Mouse (Mus musculus) retina, postnatal 1 day (tissue): ENCODE data around the gene Rab11fip5.

Experiments used
- DNase-seq: peaks from one replicate; pipeline ENCODE4 v3.0.0-alpha.2; 2012

Gene Rab11fip5

DNA sequence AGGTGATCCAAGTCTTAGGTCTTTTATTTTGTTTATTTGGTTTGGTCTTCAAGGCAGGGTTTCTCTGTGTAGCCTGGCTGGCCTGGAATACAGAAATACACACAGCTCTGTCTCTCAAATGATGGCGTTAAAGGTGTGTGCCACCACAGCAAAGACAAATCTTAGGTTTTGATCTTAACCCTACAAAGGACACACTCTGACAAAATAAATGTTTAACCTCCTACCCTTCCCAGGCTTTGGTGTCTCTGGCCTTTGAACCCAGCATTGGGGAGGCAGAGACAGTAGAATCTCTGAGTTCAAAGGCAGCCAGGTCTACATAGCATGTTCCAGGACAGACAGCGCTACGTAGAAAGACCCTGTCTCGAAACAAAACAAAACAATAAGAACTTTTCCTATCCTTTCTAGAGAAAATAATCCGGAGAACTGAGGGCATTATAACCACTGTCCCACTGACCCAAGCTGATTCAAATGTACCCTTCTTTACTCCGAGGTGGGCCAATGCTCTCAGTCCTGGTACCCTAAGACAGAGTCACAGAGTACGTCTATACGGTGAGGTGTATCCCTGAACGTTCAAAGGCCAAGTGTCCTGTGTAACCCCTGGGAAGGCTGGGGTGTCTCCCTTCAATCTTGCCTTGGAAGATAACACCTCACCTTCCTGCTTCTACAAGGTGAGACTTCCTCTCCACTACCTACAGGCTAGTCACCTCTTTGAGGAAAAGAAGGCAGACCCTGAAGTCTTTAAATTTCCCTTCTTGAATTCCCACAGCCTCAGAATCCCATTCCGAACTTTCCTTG, 1.2 kb downstream of the Rab11fip5 start:
- DNase-seq: no peak

DNA sequence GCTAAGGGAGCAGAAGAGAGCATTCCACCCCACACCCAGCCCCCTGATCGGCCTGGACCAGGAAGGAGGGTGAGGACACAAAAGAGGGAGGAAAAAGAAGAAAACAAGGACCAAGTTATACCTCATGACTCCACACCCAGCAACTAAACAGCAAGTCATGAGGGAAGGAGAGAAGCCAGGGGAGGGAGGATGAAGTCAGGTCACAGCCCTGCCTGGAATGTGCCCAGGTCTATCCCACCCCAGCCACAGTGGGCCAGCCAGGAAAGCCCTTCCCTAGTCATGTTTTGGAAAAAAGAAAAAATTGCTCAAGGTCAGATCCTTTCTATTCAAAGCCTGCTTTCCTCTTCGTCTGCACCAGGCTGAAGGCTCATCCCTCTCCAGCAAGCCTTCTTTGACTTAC, 1.9 kb downstream of the Rab11fip5 start:
- DNase-seq: no peak

DNA sequence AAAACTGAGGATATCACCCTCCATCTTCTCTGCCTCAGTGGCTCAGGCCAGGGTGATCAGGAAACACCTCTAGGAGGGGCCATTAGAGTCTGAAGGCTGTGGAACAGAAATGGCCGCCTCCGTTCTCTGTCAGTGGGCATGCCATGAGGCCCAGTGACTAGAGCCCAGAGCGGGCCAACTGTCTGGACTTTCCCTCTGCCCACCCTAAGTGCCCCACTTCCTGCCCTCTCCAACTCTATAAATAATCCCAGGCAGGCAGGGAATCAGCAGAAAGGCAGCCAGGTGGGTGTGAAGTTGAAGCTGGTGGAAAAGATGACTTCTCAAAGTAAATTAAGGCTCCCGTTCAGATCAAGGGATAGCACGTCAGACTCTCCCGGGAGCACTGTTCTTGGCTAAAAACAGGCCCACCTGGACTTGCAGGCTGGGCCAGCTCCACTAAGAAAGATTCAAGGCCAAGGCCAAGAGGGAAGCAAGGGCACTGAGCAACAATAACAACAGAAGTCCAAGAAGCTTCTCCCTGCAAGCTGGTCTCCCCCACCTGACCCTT, 2.5 kb downstream of the Rab11fip5 start:
- DNase-seq: no peak

- no peak for DNase-seq
Observed at GRCm38 (mm10) chr6:85370666-85371430, 3.6 kb downstream of the Rab11fip5 start.

DNA sequence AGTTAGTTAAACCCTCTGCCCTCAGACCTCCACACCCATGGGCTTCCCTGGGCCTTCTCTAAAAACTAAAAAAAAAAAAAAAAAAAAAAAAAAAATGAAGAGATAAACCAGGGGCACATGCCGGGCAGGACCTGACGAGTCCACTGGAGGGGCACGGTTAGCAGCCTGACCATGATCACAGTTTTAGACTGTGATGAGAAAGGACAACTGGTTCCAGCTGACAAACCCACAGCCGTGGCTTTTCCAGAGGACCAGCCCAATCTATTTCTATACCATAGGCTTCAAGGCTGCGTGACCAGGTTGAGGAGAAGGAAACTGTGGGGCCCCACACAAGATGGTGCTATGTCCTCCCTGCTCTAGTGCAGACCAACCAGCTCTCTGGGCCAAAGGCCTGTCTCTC, 4.4 kb downstream of the Rab11fip5 start:
- no peak for DNase-seq

DNA sequence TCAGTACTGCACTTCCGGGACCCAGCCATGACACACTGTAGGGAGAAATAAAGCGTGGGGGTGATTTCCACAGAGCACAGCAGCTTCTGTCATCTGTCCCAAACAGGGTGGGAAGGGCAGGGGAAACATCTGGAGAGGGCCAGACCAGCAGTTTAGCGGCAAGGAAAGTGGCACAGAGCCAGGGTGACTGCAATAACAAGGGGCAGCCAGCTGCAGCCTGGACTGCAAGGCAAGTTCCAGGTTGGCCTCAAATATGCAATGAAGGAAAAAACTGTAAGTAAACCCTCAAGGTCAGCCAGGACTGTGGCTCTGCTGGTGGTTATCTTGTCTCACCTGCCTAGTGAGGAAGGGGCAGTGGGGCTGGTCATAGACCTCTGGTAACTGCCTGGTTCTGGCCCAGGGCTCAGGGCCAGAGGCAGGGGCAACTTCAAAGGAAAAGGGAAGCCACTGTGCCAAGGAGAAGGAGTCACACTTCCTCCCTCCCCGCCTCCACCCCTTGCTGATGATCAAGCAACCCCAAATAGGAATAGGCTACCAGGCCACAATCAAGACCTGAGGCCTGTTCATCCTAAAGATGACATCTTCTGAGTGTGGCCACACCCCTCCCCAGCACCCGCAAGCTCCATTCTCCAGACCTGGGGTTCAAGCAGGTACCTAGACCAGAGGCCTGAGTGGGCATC, 5.1 kb downstream of the Rab11fip5 start:
- DNase-seq: no peak

DNA sequence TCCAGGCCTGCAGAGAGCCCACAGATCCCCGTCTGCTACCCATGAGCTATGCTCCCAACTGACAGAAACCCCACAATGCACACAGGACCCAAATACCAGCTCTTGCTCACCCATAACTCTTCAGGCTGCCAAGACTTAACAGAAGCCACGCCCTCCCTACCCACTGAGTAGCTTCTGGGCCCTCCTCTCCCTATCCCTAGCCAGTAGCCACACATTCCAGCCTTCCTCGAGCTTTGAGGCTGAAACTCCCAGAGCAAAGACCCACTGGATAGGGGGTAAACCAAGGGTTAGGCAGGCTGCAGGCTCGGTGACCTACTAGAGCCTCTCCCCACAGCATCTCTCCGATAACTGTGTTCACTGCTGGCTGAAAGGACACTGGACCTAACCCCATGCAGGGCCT, 5.7 kb downstream of the Rab11fip5 start:
- DNase-seq: no peak

DNA sequence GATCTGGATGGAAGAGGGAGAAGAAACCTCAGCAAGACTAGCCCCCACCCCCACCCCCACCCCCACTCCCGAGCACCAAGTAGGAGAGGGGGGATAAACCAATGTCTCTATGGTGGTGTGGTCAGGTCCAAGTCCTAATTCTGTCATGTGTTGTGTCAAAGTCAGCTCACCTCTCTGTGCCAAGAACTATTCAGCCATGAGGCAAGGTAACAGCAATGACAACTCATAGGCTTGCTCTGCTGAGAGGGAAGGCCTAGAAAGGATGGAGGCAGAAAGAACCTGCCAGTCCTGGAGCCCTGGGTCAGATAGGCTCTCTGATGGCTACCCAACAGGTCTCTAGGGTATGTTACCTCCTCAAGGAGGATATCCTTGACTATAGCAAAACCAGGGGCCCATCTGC, 6.3 kb downstream of the Rab11fip5 start:
- DNase-seq: no peak

- DNase-seq: peak; percentile 51
Observed at GRCm38 (mm10) chr6:85366387-85366786, 8.0 kb downstream of the Rab11fip5 start.

DNA sequence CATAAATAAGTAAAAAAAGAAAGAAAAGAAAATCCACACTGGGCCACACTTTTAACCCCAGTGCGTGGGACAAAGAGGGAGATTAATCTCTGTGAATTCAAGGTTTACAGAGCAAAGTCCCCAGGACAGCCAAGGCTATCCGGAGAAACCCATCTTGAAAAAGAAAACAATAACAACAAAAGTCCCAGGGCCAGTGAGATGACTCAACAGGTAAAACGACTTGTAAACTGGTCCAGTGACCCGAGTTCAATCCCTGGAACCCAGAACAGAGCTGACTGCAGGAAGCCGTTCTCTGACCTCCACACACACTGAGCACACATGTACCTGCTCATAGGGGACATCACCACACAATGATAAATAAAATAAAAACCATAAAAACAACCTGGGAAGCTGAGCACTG, 10.0 kb downstream of the Rab11fip5 start:
- no peak for DNase-seq

DNA sequence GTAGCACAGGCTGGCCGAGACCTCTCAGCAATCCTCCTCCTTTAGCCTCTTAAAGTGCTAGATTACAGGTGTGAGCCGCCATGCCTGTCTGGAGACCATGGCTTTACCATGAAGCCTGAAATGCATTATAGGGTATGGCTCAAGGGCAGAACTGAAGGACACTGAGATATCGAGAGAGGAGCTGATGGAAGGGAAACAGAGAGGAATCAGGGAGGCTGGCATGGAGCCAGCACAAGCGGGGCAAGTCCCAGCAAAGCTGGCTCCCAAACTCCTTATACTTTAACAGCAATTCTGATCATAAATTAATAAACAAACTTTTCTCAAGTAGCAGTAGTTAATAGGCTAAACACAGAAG, 10.6 kb downstream of the Rab11fip5 start:
- DNase-seq: no peak

GRCm38 (mm10) chr6:85363231-85363905, 11.1 kb downstream of the Rab11fip5 start:
- DNase-seq: no peak

DNA sequence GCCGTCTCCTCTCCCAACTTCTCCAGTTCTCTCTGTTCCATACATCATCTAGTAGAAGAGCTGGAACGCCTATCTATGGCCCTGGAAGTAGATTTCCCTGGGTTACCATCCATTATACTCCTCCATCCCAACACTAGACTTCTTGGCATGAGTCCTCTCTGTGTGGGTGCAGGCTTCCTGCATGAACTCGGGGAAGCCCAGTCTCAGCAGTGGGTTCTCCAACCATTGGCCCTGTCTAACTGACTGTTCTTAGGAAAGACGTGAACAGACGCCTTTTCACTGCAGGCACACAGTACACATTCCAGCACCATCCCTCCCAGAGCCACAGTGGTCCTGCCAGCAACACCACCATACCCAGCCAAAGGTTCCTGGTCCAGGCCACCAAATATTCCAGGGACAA, 11.8 kb downstream of the Rab11fip5 start:
- no peak for DNase-seq

- no peak for DNase-seq
Observed at GRCm38 (mm10) chr6:85360311-85360710, 14.1 kb downstream of the Rab11fip5 start.

GRCm38 (mm10) chr6:85358877-85359276, 15.6 kb downstream of the Rab11fip5 start:
- no peak for DNase-seq

- DNase-seq: no peak
Observed at GRCm38 (mm10) chr6:85356682-85357465, 17.6 kb downstream of the Rab11fip5 start.

DNA sequence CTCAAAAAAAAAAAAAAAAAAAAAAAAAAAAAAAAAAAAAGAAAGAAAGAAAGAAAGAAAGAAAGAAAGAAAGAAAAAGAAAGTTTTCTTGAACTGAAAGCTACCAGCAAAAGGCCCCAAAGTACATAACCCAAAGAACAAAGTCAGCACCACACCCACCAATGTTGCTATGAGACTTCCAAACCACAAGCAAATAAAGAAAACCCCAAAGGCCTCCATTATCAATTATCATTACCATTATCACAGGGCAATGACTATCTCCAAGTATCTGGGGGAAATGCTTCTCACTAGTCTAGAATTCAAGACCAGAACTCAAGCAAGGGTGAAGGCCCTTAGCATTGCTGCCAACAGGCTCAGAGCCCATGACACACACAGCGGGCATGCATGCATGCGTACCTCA, 18.7 kb downstream of the Rab11fip5 start:
- DNase-seq: no peak

DNA sequence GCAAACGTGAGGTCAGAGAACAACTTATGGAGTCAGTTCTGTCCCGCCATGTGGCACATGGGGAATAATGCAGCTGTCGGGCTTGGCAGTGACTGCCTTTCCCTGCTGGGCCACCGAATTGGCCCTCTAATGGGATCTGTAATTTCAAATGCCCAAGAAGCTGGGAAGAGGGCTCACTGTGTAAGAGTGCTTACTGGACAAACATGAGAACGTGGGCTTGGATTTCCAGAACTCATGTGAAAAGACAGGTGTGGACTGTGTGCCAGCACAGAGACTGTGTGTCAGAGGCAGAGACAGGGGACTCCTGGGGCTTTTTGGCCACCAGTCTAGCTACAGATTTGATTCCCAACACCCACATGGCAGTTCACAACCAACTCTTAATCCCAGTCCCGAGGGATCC, 19.7 kb downstream of the Rab11fip5 start:
- no peak for DNase-seq

GRCm38 (mm10) chr6:85353706-85354105, 20.7 kb downstream of the Rab11fip5 start:
- DNase-seq: no peak

- DNase-seq: no peak
Observed at GRCm38 (mm10) chr6:85350157-85350556, 24.3 kb downstream of the Rab11fip5 start.

DNA sequence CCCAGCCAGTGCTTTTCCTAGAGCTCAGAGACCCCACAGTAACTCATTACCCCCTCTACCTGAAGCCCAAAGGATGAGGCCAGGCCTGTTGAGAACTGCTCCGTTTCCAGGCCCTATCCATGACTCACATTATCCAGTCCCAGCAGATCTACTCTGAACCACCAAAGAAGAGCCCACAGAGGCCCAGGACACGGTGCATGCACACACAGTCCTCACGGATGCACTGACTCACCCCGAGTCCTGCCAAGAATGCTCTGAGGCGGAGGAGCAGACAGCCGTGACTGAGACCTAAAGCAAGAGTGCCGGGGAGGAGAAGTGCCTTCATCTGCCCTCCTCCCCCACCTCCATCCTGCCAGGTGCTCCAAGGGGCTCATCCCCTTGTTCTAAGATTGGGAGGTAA, 25.2 kb downstream of the Rab11fip5 start:
- DNase-seq: no peak

DNA sequence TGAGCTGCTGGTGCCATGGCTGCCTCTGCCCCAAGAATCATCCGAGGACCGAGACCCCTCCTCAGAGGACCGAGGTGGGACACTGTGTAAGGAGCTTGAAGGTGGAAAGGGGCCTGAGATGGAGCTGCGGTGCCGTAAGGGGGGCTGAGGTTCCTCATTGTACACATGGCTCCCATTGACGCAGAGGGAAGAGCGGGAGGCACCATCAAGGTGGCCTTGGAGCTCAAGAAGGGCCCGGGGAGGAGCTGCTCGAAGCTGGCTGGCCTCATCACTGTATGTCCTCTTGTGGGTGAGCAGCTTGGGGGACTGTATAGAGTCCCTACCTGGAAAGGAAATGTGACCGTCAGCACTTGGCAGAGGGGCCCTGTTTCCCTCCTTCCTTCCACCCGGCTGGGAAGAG, 26.3 kb downstream of the Rab11fip5 start:
- no peak for DNase-seq
